Mouse (Mus musculus) neural tube, embryonic 12.5 days (tissue): ENCODE data around the gene Sfxn2. TPM values are rescaled to one million over a fixed set of nuclear protein-coding genes. Genes with fewer than 3 reads are reported as not detected.

ENCODE experiments used
- ATAC-seq: fragments of 200-750 bp; cut with Nextera tagmentation; 2 replicates; pipeline ENCODE4 v1.8.0; 2017; ENCODE audit warnings: low read depth, mild to moderate bottlenecking, moderate TSS enrichment, moderate library complexity; ENCODE audit not compliant: low FRiP score
- H3K27ac ChIP-seq: fragments of 300-500 bp; sonication (generic); 2 replicates; pipeline ENCODE4 v1.5.1; 2016
- H3K27me3 ChIP-seq: fragments of 300-500 bp; sonication (generic); replicated peaks from 2 replicates; pipeline ENCODE4 v1.6.1; 2016; ENCODE audit warnings: mild to moderate bottlenecking
- H3K36me3 ChIP-seq: fragments of 300-500 bp; sonication (generic); 2 replicates; pipeline ENCODE4 v1.6.1; 2016; ENCODE audit warnings: mild to moderate bottlenecking
- H3K4me1 ChIP-seq: fragments of 300-500 bp; sonication (generic); 2 replicates; pipeline ENCODE4 v1.6.1; 2016
- H3K4me2 ChIP-seq: fragments of 300-500 bp; sonication (generic); replicated peaks from 2 replicates; pipeline ENCODE4 v1.6.1; 2016; ENCODE audit warnings: mild to moderate bottlenecking
- H3K4me3 ChIP-seq: fragments of 300-500 bp; sonication (generic); 2 replicates; pipeline ENCODE4 v1.5.1; 2016
- H3K9ac ChIP-seq: fragments of 300-500 bp; sonication (generic); 2 replicates; pipeline ENCODE4 v1.6.1; 2016; ENCODE audit warnings: mild to moderate bottlenecking
- H3K9me3 ChIP-seq: fragments of 300-500 bp; sonication (generic); 2 replicates; pipeline ENCODE4 v1.6.1; 2016; ENCODE audit warnings: mild to moderate bottlenecking
- WGBS: fragments of 180-500 bp; shearing (Covaris S2); methylation state at CpG from one replicate; pipeline ENCODE4 v1.1.7; 2016; 5-methylcytosine and 5-hydroxymethylcytosine counted together
- polyA plus RNA-seq: library from polyadenylated mRNA; unstranded; fragments of >200 nt; fragmentation: Nextera tagmentation; extraction: Ambion mirVana; gene quantifications from 2 replicates; pipeline ENCODE4 v1.2.1, GENCODE M21; 2016

Sfxn2 gene
- polyA plus RNA-seq, 1 experiment from 2014 or later: 11.4 TPM

DNA sequence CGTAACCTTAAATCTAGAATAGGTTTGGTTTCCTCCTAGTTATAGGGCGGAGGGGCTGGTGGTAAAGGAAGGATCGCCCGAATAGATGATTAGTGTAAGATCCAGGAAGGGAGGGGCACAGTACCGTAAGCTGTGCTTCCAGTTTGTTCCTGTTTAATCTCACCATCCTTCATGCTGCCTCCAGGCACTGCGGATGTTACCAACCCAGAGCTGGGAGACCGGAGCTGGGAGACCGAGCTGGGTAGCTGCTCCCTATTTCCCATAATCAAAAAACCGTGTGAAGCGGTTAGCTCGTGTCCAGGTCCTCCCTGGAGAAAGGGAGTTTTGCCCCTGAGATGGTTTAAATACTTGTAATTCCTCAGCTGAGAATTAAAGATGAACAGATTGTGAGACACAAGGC lies 43.2 kb downstream of the Sfxn2 start:
- Histone ChIP-seq H3K27ac (no peak overlapping the region), H3K9me3 (no peaks in the 10 kb centered on the region), H3K27me3 (no peaks in the 10 kb centered on the region), H3K4me3 (no peak overlapping the region), H3K4me1 (peaks cover 14% of the 10 kb centered on the region), H3K9ac (no peak overlapping the region), H3K36me3 (peaks cover 9% of the 10 kb centered on the region), H3K4me2 (no peak overlapping the region)
- WGBS: 92% methylated on average over 11 of the region's 11 CpGs
- no peak for ATAC-seq

DNA sequence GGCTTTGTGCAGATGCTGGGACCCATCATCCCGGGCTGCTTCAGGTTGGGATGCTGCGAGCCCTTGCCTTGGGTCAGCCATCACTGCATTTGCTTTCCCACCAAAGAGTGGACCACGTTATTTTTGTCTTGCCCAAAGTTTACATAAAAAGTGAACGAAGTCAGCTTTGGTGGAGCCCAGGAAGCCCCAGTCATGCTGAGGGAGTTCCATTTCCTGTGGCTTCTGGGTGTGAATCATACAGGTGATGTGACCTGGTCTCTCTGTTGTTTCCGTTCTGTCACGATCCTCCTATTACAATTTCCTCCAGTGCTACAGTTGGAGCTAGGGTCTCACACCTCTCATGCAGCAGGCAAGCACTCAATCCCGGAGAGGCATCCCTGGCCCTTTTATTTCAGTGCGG lies 44.2 kb downstream of the Sfxn2 start:
- no peaks in the 10 kb centered on the region for H3K27me3 ChIP-seq
- WGBS: 94% methylated on average over 8 of the region's 8 CpGs
- no peak overlapping the region for H3K4me2 ChIP-seq
- no peak for ATAC-seq
- H3K36me3 ChIP-seq: peaks cover 9% of the 10 kb centered on the region
- no peaks in the 10 kb centered on the region for H3K9me3 ChIP-seq
- H3K4me3 ChIP-seq: no peak overlapping the region
- H3K9ac ChIP-seq: no peak overlapping the region
- no peak overlapping the region for H3K27ac ChIP-seq
- peaks cover 24% of the 10 kb centered on the region for H3K4me1 ChIP-seq

DNA sequence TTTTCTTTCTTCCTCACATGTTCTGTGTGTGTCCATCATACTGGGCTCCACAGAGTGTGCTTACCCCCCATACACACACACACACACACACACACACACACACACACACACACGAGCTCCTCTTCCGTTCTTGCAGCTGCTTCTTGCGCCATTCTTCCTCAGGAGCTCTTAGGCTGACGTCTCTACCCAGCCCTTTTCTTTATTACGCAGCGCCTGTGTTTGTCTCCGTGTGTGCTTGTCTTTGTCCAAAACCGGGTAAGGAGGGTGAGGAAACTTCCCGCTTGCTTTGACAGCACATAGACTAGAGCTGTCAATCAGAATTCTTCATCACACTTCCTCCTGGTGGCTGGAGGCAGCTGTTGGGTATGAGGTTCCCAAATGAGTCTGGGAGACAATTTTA lies 45.2 kb downstream of the Sfxn2 start:
- Histone ChIP-seq H3K4me1 (peaks cover 34% of the 10 kb centered on the region), H3K27ac (no peak overlapping the region), H3K36me3 (peaks cover 9% of the 10 kb centered on the region), H3K9ac (no peak overlapping the region), H3K4me2 (no peak overlapping the region), H3K9me3 (no peaks in the 10 kb centered on the region), H3K27me3 (no peaks in the 10 kb centered on the region), H3K4me3 (no peak overlapping the region)
- WGBS: 63% methylated on average over 9 of the region's 9 CpGs
- no peak for ATAC-seq

DNA sequence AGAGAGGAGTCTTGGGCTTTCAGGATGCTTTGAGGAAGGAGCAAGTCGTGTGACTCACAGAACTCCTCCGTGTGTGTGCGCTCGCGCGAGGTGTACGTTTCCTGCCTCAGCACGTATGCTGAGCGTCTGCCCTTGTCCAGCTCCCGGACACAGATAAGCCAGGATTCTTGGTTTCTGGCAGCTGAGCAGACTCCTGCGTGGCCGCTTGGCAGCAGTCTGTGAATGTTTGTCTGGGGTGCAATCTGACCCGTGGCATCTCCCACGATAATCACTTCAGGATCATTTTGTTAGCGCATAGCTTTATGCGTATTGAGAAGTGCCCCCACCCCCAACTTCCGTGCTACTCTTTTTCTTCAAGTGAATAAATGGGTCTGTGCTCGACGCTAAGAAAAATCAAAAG lies 45.8 kb downstream of the Sfxn2 start:
- Histone ChIP-seq H3K4me2 (no peak overlapping the region), H3K4me1 (peaks cover 40% of the 10 kb centered on the region), H3K27me3 (no peaks in the 10 kb centered on the region), H3K27ac (no peak overlapping the region), H3K9ac (no peak overlapping the region), H3K4me3 (no peak overlapping the region), H3K9me3 (no peaks in the 10 kb centered on the region), H3K36me3 (peaks cover 5% of the 10 kb centered on the region)
- WGBS: 90% methylated on average over 19 of the region's 19 CpGs
- ATAC-seq: no peak

DNA sequence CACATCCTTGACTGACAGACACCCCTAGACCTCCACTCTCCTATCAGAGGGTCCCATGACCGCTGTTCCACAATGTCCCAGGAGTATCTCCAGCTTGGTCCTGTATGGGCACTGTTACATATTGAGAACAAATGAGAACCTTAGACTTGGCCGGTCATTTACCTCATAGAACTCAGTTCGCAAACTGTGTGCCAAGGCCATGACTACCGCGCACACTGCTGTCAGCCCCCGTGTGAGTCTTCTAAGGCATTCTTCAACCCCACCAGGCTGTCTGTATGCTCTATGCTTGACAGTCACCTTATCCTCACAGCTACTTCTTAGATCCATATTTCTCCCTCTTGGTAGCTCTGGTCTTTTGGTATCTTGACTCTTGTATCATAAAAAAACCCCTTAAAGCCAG lies 46.4 kb downstream of the Sfxn2 start:
- Histone ChIP-seq H3K27me3 (no peaks in the 10 kb centered on the region), H3K4me1 (peaks cover 45% of the 10 kb centered on the region), H3K9me3 (no peaks in the 10 kb centered on the region), H3K27ac (no peak overlapping the region), H3K4me2 (no peak overlapping the region), H3K4me3 (no peak overlapping the region), H3K9ac (no peak overlapping the region), H3K36me3 (no peaks in the 10 kb centered on the region; the same call in 1 of the 2 replicates)
- ATAC-seq: no peak
- WGBS: 93% methylated on average over 6 of the region's 6 CpGs

DNA sequence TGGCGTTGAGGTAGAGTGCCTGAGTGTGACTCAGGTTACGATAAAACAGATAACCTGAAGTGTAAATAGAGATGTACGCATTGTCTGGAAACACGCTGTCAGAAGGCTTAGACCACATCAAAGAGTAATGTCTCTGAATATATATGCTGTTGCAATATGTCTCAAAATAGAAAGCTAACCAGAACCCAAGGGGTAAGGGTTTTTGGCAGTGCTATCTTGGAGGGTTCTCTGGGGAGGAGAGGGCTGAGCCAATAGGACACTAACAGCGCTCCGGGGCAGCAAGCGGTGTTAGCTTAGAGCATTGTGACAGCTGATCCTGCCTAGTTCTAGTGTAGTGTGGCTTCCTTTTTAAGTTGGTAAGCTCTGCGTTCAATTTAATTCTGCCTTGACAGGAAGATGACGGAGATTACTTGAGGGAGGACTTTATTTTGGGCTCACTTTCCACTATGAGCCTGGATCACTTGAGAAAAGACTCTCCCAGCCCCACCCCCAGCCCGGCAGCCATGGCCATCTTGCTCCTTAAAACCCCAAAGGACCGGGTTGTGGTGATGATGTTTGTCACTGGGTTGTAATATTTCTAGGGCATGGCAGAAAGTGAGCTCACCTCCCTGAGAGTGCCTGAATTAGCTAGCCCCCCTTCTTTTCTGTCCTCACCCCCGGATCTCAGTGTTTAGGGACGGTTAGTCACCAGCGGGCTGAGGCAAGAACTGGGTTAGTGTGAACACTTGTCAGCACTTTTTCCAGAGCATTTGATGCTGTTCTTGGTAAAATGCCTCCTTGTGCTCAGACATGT lies 47.0 kb downstream of the Sfxn2 start:
- H3K4me1 ChIP-seq: peaks cover 52% of the 10 kb centered on the region
- H3K9ac ChIP-seq: no peak overlapping the region
- whole genome bisulfite sequencing: 85% methylated on average over 14 of the region's 14 CpGs
- no peak overlapping the region for H3K4me2 ChIP-seq
- no peak overlapping the region for H3K27ac ChIP-seq
- H3K4me3 ChIP-seq: no peak overlapping the region
- H3K9me3 ChIP-seq: no peaks in the 10 kb centered on the region
- no peak for ATAC-seq
- no peaks in the 10 kb centered on the region for H3K27me3 ChIP-seq
- peaks cover 6% of the 10 kb centered on the region; the same call in 1 of the 2 replicates for H3K36me3 ChIP-seq

DNA sequence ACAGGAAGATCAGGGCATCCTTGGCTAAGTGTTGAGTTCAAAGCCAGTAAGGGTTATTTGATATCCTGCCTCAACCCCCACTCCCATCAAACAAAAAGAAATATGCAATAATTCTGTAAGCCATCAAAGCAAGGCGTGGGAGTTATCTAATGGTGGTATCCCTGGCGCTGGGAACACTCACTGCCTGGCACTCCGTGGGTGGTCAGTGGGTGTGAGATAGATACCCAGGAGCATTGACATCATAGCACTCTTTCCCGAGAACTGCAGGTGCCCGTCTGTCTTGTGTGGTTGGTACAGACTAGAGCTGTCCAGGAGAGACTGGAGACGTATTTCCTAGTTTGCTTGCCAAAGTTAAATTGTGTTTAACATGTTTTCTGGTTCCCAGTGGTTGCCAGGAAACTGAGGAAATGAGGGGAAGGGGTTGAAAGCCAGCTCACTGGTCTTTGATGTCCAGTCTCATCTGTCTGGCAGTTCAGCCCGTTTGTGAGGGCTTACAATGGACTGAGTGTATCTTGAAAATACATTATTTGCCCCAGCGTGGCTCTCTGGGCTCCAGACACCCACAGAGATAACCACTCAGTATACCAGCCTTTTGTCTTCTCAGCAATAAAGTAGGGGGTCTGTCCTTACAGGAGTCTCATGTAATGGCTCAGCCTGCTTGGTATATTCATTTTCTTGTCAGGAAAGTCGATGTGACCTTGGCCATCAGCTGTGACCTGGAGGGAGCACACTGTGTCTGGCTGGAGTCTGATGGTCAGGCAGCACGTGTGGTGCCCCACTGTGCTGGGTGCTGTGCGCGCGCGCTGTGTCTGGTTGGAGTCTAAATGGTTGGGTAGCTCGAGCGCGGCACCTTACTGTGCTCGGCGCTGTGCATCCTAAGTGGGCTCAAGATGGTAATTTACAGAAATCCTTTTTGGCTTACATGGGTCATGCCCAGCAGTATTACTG lies 48.3 kb downstream of the Sfxn2 start:
- peaks cover 53% of the 10 kb centered on the region for H3K4me1 ChIP-seq
- no peak for ATAC-seq

DNA sequence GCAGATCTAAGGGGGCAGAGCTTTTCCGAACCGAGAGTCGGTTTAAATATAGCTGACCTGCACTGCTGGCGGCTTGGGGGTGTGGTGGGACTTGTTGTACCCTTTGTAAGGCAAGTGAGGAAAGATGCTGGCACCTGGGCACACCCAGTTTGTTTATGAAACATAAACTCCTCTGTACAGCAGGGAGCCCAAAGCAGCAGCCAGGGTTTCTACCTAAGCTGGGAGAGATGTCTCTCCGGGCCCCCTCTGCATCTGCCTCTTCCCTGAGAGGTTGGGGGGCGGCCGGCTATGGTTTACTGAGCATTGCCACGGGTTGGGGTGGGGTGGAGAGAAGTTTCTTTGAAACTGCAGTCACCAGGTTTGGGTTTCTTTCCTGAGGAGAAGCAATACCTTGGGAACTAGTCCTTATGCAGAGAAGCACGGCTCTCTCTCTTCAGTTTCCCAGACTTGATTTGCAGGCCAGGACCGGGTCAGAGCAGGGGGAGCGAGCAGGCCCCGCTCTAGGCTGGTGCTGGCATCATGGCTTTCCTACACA lies 49.6 kb downstream of the Sfxn2 start:
- Histone ChIP-seq H3K9ac (peak overlapping the region; percentile 52), H3K4me1 (peaks cover 53% of the 10 kb centered on the region), H3K27ac (peak overlapping the region; percentile 38; the same call in 1 of the 2 replicates), H3K4me2 (peak overlapping the region; percentile 57), H3K36me3 (peaks cover 9% of the 10 kb centered on the region; the same call in 1 of the 2 replicates), H3K9me3 (no peaks in the 10 kb centered on the region), H3K27me3 (no peaks in the 10 kb centered on the region), H3K4me3 (no peak overlapping the region)
- 36% methylated on average over 12 of the region's 12 CpGs for WGBS
- no peak for ATAC-seq

More for the DNA sequence above, 48.3 kb downstream of the Sfxn2 start:
- WGBS: 38% methylated on average over 19 of the region's 19 CpGs
- Histone ChIP-seq H3K4me3 (no peak overlapping the region), H3K4me2 (no peak overlapping the region), H3K27ac (no peak overlapping the region), H3K9ac (no peak overlapping the region), H3K9me3 (no peaks in the 10 kb centered on the region), H3K36me3 (peaks cover 9% of the 10 kb centered on the region; the same call in 1 of the 2 replicates), H3K27me3 (no peaks in the 10 kb centered on the region)

DNA sequence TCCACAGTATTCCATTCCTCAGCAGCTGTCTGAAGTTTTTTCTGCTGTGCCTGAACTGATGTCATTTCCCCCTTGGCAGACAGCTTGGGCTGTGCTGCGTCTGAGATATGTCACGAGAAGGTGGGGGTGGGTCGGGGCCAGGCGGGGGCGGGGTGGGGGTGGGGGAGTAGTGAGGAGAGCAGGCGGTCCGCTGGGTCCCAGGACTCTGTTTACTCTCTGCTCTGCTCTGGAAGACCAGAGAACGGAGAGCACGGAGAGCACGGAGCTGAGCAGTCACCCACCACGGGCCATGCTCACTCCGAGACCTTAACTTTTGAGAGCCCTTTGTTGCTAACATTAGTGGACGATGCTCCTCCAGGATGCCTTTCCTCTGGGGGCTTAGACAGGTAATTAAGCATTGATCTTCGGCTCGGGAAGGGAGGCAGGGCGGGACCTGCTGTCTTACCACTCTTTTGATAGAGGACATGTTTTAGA lies 50.1 kb downstream of the Sfxn2 start:
- H3K27me3 ChIP-seq: no peaks in the 10 kb centered on the region
- H3K4me2 ChIP-seq: peak overlapping the region; percentile 57
- no peaks in the 10 kb centered on the region for H3K9me3 ChIP-seq
- peak overlapping the region; percentile 52 for H3K9ac ChIP-seq
- peak overlapping the region; percentile 20 for H3K4me3 ChIP-seq
- WGBS: 4% methylated on average over 16 of the region's 16 CpGs
- peak; percentile 45 for ATAC-seq
- H3K4me1 ChIP-seq: peaks cover 53% of the 10 kb centered on the region
- peaks cover 9% of the 10 kb centered on the region; the same call in 1 of the 2 replicates for H3K36me3 ChIP-seq
- peak overlapping the region; percentile 38; the same call in 1 of the 2 replicates for H3K27ac ChIP-seq

DNA sequence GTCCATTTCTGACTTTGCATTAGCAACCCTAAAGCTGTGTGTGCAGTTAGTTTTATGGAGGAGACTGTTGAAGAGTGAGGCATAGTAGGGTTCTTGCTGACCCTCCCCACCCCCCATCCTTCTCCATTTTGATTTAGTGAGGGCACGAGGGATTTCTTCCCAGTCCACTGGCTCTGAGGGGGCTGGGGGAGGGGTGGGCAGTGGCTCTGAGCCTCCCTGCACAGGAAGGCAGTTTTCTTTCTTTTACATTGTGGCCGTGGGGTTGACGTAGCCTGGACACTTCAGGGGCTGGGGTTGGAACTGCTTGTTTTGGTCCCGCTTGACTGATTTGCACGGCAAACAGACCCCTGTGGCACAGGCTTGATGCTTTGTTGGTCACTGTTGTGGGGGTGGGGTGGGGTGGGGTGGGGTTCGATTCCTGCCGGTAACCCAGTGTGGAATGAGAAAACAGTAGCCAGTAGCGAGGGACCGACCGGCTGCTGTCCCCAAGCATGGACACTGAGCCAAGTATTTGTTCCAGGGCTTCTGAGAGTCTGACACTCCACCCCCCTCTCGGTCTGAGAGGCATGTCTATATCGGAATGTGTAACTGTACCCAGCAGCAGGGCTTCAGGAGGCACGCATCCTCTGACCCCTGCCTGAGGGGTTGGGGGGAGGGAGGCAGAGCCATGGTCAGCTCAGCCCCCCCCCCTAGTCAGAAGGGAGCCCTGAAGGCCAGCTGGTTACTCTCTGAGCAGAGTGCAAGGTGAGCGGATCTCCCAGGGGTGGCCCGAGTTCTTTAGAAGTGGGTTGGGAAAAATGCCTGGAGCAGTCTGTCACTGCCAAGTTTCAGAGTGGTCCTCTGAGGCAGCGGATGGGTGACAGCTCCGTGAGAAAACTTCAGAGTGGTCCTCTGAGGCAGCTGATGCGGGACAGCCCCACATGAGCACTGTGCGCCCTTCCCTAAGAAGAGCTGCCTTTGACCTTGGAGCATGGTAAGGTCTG lies 50.9 kb downstream of the Sfxn2 start:
- Histone ChIP-seq H3K9ac (peak overlapping the region; percentile 52), H3K36me3 (peaks cover 9% of the 10 kb centered on the region; the same call in 1 of the 2 replicates), H3K4me1 (peaks cover 53% of the 10 kb centered on the region), H3K4me3 (peak overlapping the region; percentile 20), H3K27ac (peak overlapping the region; percentile 38; the same call in 1 of the 2 replicates), H3K27me3 (no peaks in the 10 kb centered on the region), H3K4me2 (peak overlapping the region; percentile 57), H3K9me3 (no peaks in the 10 kb centered on the region)
- ATAC-seq: peak; percentile 67
- 20% methylated on average over 19 of the region's 19 CpGs for WGBS

DNA sequence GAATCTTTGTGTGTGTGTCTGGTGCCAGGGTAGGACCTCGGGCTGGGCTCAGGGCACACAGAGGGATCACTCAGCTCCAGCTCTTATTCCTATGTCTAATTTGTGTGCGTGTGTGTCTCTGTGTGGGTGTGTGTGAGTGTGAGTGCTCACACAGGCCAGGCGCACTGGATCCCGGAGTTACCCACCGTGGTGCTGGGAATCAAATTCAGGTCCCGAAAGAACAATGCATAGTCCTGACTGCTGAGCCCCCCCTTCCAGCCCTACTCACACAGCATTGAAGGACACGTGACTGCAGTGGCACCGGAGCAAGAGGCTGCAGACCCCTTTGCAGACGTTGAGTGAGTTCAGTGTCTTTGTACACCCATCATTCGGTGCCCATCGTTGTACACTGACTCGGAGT lies 51.9 kb downstream of the Sfxn2 start:
- Histone ChIP-seq H3K27ac (no peak overlapping the region), H3K4me2 (peak overlapping the region; percentile 57), H3K36me3 (peaks cover 9% of the 10 kb centered on the region; the same call in 1 of the 2 replicates), H3K4me3 (no peak overlapping the region), H3K4me1 (peaks cover 52% of the 10 kb centered on the region), H3K9ac (no peak overlapping the region), H3K27me3 (no peaks in the 10 kb centered on the region), H3K9me3 (no peaks in the 10 kb centered on the region)
- 96% methylated on average over 12 of the region's 12 CpGs for WGBS
- no peak for ATAC-seq
